Mouse (Mus musculus) liver, postnatal 0 days (tissue): ENCODE measurements at regions not wholly inside any gene's neighbourhood (a gene's known extent, or its start where the extent isn't known, plus 50 kb on each side); places are given as distances from the start of the nearest gene placed in this dataset.

Experiments
- CTCF ChIP-seq: sonication (generic); IDR thresholded peaks from 2 replicates; pipeline ENCODE4 v1.5.1; 2016; ENCODE audit warnings: antibody characterized with exemption, low read depth
- EP300 ChIP-seq: IDR thresholded peaks from 2 replicates; pipeline ENCODE4 v1.6.1; 2016; ENCODE audit warnings: antibody characterized with exemption, low read depth, mild to moderate bottlenecking

GRCm38 (mm10) chr13:40518180-40518579 is 156.9 kb upstream of the Ofcc1 start:
- TF ChIP-seq CTCF (no peak), EP300 (no peak)
